Mouse (Mus musculus) cerebellum, adult 2 months (tissue): ENCODE measurements around the gene Erc2.

Experiments
- CTCF ChIP-seq: fragments of 200-500 bp; IDR thresholded peaks from 2 replicates; pipeline ENCODE4 v1.5.1; 2011; ENCODE audit warnings: low read depth, mild to moderate bottlenecking, control low read depth, low read length, moderate library complexity, borderline replicate concordance; ENCODE audit not compliant: insufficient read depth
- POLR2A ChIP-seq: fragments of 200-500 bp; IDR thresholded peaks from 2 replicates; pipeline ENCODE4 v1.6.1; 2011; ENCODE audit warnings: low read length, control low read depth, borderline replicate concordance; ENCODE audit not compliant: insufficient read depth

- TF ChIP-seq POLR2A, result no peak
- TF ChIP-seq CTCF, result no peak
Observed at GRCm38 (mm10) chr14:27823897-27824296, 201.7 kb downstream of the Erc2 start.
